Mouse (Mus musculus): Measurements from ENCODE around the gene Rapgef2.

Gene Rapgef2

DNA sequence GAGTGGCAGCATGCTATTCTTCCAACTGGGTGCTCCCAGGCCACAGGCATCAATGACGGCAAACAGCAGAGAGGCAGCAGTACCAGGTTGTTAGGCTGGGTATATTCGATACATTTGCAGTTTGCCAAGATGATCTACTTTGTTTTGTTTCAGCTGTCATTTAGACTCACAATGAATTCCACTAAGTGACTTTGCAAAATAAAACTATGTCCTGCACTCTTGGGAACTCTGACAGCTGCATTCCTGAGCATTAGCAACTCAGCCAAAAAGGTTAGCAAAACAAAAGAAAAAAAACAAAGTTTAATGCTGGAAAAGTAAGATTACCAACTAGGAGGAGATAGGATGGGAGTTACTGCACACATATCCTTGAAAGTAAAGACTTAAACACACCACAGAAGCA, 3.3 kb downstream of the Rapgef2 start:
- no peak for DNase-seq (ENCODE audit: low read depth)

DNA sequence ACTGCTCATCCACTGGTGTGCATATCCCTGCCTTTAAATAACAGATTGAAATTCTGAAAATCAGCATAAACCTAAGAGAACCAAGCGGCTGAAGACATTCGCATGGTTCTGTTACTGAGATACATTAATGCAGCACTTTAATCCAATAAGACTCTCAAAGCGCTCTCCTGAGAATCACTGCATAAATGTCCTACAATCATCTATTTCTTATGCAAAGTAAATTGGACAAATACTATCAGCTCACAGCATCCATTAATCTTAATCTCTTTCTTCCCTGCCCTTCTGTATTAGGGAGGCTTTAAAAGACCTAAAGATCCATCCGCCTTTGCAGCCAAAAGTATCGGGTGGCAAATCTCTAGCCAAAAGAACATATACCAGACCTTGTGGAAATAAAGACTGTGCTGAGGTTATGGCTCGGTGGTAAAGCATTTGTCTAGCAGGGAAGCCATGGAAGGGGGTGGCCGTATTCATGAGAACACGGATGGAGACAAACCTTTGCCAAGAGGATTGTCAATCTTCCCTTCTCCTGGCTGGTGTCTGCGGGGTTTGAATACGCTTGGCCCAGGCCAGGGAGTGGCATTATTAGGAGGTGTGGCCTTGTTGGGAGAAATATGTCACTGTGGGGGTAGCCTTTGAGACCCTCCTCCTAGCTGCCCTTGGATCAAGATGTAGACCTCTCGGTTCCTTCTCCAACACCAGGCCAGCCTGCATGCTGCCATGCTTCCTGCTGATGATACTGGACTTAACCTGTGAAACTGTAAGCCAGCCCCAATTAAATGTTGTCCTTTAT, 10.3 kb downstream of the Rapgef2 start:
- no peak for DNase-seq (ENCODE audit: low read depth)

DNA sequence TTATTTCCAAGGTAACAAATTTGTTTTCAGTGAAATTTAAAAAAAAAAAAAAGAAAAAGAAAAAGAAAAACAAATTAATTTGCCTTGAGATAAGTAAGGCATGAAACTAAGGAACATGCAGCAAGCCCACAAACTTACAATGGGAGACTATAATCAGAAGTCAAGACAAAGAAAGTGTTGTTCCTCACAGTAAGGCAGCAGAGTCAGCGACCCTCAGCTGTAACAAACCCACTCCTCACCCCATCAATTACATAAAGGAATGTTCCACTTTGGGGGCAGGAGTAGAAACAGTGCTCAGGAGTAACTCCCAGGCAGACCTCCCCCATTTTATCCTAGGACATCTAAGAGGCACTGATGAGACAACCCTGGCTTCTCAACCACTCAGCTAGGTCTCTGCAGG, 13.0 kb downstream of the Rapgef2 start:
- DNase-seq (ENCODE audit: low read depth): no peak

DNA sequence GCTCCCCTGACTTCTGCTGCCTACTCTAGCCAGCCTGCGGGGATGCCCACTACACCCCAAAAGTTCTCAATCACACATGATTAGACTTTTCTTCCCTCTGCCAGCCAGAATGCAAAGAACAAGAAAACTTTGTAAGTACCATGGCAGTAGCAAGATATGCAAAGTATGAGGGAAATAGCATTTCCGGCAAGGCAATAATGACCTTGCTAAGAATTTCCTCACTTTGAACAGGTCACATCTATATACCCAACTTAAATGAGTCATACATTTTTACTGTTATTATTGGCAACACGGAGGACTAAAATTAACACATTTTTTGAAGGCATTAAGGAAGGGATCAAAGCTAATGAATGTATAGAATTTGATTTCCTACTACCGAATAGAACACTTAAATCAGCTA, 13.4 kb downstream of the Rapgef2 start:
- peak; percentile 82 for DNase-seq (ENCODE audit: low read depth)

DNA sequence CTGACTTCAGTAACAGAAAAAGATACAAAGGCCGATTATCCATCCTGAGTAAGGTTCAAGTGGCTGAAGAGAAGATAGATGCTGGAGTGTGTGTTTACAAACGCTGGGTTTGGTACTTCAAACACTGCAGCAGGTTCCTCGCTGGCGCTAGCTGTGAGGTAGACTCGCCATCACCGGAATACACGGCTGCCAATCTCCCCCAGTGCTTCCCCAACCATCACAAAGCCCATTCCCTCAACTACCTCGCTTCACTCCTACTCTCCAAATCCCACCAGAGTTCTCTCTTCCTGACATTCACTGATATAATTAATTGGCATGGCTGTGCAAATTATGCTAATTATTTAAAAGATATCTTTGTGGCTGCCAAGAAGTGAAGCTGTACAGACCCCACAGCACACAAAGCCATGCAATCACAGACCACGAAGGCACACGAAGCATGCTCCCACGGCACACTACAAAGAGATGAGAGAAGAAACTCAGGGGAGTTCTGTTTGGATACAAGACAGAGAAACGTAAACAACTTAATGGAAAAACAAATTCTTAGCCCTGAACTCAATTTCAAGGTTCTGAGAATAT, 15.2 kb downstream of the Rapgef2 start:
- DNase-seq (ENCODE audit: low read depth): no peak

DNA sequence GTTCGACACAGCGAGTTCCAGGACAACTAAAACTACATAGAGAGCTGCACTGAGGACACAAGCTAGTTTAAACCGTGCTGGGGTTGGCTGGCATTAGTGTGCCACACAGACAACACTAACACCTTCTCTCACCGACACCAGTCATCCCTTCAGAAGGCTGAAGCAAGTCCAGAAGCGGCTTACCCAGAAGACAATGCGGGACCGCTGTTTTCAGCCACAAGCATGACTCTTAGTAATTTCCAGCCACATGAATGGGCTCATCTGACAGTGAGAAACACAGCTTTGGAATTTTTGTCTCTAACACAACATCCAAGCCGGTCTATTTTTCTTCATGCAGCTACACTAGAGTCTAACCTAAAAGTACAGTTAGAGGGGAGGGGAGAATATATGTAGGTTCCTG, 16.4 kb downstream of the Rapgef2 start:
- DNase-seq (ENCODE audit: low read depth): no peak

DNA sequence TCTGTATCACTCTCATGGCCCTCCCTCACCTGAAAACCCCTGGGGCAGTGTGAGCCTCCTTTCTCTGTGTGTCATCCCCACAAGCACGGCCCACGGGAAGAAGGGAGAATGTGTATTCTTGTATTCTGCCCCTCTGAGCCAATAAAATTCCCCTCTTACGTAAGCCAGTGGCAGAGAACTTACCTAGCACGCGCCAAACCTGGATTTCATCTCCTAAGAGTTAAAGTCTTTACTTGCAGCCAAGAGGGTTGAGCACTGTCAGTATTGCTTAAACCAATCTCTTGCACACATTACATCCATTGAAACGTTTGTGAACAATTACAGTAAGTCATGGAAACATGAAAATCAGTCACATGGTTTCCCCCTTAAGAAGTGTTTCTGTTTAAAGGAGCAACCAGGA, 19.3 kb downstream of the Rapgef2 start:
- DNase-seq (ENCODE audit: low read depth): no peak

DNA sequence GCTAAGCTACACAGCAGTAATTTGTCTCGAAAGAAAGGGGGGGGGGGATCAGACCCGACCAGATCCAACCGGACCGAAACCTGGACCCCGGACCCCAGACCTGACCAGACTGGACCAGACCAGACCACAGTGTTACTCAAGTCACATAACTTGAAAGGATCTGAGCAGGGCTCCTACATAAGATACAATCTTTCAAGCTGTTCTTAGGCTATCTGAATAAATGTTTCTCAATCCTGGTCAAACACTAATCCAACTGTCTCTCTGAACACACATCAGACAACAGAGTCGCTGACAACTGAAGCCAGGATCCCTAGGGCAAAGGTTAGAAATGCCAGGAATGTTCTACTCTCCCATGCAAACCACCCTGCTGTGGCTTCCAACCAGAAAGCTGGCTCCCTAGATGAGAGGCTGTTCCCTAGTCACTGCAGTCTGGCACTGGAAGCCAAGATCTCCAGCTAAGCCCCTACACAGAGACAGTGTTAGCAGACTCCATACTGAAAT, 24.5 kb downstream of the Rapgef2 start:
- peak; percentile 22 for DNase-seq (ENCODE audit: low read depth)

DNA sequence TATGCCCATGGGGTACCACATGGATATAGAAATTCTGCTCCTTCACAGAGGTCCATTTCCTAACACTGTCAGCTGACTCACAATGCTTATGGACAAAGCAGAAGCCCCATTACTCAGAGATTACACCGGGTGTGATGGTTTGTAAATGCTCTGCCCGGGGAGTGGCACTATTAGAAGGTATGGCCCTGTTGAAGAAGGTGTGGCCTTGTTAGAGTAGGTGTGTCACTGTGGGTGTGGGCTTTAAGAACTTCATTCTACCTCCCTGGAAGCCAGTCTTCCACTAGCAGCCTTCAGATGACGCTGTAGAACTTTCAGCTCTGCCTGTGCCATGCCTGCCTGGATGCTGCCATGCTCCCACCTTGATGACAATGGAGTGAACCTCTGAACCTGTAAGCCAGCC, 32.3 kb downstream of the Rapgef2 start:
- DNase-seq (ENCODE audit: low read depth): peak; percentile 29

DNA sequence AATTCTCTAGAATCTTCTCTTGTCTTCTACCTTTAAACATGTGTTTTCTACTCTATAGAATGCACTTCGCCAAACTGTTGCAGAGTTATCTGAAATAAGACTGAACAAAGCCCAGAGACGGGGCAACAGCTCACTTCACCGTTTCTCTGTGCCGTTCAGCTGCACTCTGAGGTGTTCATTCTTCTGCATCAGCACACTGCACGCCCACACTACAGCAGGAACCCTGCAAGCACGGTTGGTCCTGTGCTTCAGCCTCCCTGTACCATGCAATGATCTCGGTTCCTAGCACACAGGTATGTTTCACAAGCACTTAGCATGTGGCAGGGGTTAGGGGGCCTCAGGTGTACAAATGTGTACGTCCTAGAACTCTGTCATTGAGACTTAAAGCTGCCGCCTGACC, 32.9 kb downstream of the Rapgef2 start:
- DNase-seq (ENCODE audit: low read depth): no peak

DNA sequence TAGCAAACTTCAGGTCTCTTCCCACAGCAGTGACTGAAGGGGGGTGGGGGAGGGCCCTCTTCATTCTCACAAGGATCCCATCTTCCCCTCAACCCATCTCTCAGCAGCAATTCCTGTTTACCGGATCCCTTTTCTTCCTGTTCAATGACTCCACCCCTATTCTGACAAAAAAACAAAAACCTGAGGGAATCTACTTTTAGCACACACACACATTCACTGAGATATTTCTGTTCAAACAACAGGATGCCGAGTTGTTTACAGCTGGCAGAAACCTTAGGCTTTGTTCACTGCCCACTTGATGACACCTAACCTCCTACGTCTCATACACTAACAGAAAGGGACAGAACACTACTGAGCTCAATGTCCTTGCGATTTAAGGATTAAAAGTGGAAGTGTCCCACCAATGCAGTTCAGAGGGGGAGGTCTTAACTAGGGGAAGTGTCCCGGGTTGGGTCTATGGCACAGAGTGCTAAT, 33.4 kb downstream of the Rapgef2 start:
- no peak for DNase-seq (ENCODE audit: low read depth)

DNA sequence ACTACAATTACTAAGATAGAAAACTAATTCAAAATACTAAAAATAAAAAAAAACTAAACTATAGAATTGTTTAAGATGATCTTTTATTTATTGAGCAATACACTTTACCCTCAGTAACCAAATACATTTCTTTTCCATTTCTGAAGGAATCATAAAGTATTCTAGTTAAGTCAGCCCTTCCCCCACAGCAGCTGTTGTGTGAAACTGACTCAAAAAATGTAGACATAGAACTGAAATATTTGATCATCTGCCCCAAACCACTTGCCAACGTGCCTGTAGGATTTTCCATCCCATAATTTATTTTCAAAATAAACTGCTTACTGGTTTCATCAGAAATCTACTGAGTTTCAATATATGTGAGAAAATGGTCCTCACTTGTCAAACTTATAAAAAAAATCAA, 36.4 kb downstream of the Rapgef2 start:
- no peak for DNase-seq (ENCODE audit: low read depth)

DNA sequence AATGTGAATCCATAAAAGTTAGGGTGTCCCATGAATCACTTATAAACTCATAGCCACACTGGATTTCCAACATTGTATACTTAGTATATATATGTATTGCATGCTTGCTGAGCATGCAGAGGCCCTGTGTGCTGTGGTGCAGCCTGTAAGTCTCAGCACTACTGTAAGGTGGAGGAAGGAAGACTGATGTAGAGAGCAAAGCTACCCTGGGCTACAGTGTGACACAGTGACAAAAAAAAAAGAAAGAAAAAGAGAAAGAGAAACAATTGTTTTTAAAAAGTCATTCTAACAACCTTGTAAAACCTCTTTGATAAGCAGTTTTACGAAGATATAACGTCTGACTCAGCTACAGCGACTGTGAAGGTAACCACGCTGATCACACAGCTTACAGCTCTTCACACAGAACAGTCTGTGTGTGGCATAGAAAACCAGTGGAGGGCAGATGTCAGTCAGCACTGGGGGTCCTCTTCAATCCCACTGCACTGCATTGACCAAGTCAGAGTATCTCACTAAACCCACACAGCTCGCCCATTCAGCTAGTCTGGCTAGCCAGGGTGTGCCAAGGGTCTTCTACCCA, 37.6 kb downstream of the Rapgef2 start:
- DNase-seq (ENCODE audit: low read depth): peak; percentile 53

DNA sequence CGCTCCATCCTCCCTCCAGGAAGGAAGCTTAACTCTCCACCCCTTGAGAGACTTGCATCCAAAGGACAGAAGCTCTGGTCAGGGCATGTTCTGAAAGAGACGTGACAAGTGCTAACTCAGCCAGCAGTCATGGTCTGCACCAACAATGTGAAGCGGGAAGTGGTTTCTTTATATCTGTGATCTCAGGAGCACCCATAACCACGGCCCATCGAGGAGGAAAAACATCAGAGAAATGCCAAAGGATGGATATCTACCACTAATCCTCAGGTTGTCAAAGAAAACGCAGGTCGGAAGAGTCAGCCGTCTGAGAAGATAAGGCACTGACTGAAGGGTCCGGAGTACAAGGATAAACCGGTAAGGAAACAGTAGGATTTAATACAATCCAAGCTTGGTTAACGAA, 38.1 kb downstream of the Rapgef2 start:
- peak; percentile 88 for DNase-seq (ENCODE audit: low read depth)

DNA sequence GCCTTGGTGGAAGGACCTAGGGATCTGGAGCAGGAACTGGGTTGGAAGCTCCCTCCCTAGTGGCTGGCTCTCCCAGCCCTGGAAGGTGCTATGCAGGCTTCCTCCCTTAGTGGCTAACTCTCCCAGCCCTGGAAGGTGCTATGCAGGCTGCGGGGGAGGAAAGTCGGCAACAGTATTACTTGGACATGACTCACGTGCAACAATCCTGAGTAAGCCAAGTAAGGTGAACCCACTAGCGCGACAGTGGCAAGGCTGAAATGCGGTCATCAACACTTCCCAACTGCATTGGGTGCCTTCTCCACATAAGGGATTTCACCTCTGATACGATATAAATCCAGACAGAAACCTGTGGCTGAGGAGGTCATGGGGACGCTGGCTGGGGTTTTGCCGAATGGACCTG, 42.0 kb downstream of the Rapgef2 start:
- peak; percentile 31 for DNase-seq (ENCODE audit: low read depth)

DNA sequence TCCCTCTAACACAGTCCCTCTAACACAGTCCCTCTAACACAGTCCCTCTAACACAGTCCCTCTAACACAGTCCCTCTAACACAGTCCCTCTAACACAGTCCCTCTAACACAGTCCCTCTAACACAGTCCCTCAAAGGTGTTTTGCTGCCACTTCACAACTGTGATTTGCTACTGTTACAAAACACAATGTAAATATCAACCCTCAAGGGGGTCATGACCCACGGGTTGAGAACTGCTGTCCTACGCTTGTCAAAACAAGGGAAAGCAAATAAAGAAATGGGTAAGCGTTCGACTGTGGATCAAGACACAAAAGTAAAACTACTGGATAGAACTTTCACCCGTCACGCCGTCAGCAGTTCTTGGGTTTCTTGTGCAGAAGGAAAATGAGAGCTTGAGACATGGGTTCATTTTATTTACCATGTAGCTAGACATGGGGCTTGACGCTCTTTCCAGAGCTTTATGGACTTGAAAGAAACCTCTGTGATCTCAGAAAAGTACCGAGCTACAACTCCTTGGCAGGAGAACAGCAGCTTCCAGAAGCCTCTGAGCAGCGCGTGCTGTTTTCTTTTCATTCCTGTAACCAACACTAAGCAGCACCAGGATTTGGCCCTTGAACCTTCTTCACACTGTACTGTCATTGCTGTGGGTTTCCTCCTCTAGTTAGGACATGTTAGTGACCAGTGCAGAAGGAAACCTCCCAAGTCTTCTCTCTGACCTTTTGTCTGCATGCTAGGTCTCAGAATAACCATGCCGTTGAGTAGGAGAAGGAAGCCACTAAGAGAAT, 43.2 kb downstream of the Rapgef2 start:
- DNase-seq (ENCODE audit: low read depth): no peak

DNA sequence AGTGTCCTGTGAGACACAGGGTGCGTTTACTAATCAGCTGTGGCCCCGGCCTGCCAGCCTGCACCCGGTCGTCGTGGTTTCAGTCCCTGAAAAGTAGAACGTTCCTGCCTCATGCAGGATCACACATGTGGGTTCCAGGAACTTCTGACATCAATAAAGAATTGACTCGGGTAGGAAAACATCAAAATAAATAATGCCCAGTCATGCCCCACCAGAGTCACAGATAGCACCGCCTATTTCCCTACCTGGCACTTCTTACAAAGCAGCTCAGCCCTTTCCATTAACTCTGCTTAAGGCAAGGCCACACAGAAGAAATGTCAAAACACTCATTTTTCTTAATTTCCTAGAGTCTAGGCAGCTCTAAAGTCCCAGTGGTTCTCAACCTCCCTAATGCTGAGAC, 44.0 kb downstream of the Rapgef2 start:
- DNase-seq (ENCODE audit: low read depth): peak; percentile 29

DNA sequence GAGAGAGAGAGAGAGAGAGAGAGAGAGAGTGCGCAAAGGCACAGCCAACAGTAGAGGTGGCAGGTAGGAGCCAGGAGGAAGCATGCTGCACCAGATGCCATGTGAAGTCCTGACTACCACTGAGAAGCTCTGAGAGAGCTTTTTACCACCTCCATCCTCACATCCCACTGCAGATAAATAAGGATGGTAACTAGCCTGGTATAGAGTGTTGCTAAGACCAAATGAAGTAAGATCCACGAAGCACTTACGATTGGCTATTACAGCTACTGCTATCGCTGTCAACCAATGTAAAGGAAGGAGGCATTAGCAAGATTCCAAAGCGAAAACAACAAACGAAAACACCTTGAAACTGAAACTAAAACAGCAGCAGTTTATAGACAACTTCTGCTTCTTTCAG, 47.3 kb downstream of the Rapgef2 start:
- DNase-seq (ENCODE audit: low read depth): peak; percentile 77

DNA sequence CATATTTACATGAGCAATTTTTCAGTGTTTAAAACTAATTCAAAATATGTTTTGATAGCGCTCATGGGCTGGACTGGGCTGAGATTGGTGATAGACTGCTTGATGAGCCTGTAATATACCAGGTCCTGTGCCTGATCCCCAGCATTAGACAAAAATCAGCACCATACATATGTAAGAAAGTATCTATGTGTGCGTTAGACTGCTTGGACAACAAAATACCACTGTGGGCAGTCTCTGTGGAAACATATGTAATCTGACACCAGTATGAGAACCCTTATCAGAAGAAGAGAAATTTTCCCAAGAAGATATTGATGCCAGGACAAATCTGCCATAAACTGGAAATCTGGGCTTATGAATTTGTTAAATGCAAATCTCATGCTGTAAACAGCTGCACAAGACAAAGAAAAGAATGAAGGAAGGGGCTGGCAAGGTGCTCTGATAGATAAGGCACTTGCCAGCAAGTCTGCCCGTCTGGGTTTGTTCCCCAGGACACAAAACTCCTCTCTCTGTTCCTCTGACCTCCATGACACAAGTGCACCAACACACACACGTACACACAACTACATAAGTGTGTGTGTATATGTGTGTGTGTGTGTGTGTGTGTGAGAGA, 47.8 kb downstream of the Rapgef2 start:
- peak; percentile 81 for DNase-seq (ENCODE audit: low read depth)

DNA sequence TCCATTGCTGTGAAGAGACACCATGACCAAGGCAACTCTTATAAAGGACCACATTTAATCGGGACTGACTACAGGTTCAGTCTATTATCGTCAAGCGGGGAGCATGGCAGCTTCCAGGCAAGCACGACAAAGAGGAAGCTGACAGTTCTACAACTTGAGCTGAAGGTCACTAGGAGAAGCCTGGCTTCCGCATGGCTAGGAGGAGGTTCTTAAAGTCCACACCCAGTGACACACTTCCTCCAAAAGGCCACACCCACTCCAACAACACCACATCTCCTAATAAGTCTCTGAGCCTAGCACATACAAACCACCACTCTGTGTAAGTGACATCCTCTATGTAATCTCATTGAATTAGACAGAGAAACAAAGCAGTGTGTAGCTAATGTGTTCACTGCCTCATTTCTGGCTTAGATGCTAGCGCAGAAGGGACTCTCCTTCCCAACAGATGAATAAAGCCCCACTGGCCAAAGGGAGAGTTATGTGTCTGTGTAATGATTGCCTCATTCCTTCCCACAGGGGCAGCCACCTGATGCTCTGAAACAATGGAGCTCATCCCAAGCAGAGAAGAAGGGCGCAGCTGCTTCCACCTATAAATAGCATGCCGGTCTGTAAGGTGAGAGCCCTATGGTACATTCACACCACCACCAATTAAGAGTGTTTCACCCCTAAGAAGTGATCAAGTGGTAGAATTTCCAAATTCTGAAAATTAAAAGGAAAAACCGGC, 48.5 kb downstream of the Rapgef2 start:
- DNase-seq (ENCODE audit: low read depth): peak; percentile 98

DNA sequence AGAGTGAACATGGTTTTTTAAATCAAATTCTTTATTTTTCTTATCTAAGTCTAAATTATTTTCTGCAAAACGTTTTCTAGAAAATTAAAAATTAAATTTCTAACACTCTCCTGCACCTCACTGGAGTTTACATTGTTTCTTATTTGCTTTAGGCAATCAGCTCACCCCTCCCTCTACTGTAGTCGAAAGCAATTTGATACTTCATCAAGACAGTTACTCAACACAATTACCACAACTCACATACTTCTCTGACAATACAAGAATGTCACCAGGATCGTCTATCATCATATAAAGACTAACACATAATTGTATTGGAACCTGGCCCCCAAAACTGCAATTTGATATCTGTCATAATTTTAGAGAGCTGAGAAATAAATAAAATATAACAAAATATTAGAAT, 51.8 kb downstream of the Rapgef2 start:
- DNase-seq (ENCODE audit: low read depth): peak; percentile 85
